Mouse (Mus musculus) monocyte, adult 5-6 weeks (primary cell): ENCODE results near the gene Gm20917. TPM values are rescaled to one million over a fixed set of nuclear protein-coding genes. Genes with fewer than 3 reads are reported as not detected.
"Not testable (repeated sequence)": the region's sequence is repeated elsewhere in the genome, so short reads cannot be mapped to it uniquely, and the experiment has no call there.

Experiments
- ATAC-seq: fragments of 153-309, 156-312 bp; replicated peaks from 2 replicates; pipeline ENCODE4 v1.8.0; 2017; ENCODE audit warnings: mild to moderate bottlenecking; ENCODE audit not compliant: low TSS enrichment, insufficient number of reproducible peaks, severe bottlenecking, poor library complexity, low FRiP score
- total RNA-seq: library from RNA; stranded (forward); fragments of 200-1000, 200-491, 200-594 nt; gene quantifications from 3 replicates; pipeline ENCODE4 v1.2.3, GENCODE M21; 2017

Gene Gm20917
- total RNA-seq: not detected in 3 replicates

GRCm38 (mm10) chrY:79151022-79151421 lies at the start of gene Gm20917:
TSS of gene Gm20917 (minus strand) at chrY:79151122.
- ATAC-seq: not testable (repeated sequence)

Other genes starting within 250 kb of the Gm20917 start
- not detected in 3 replicates for gene Gm20916, start 168.4 kb upstream of the Gm20917 start, total RNA-seq